Mouse (Mus musculus) heart, postnatal 14 days (tissue): ENCODE measurements around the gene Sec24d. TPM values are rescaled to one million over a fixed set of nuclear protein-coding genes. Genes with fewer than 3 reads are reported as not detected.

ENCODE experiments used
- DNase-seq, 2 experiments: peaks; one replicate each; pipeline ENCODE4 v3.0.0; 2021 to 2022
- intact Hi-C: fragments of 180-260 bp; cut with DNase I; formaldehyde crosslinking; loops from one replicate; pipeline ENCODE4 v1.15.1; 2025
- long read RNA-seq, 2 experiments: library from polyadenylated mRNA; stranded (forward); transcript quantifications; one replicate each; pipeline ENCODE4 v2.0.0; 2021
- total RNA-seq, 2 experiments: library from RNA; stranded (reverse); gene quantifications; 2 replicates each; pipeline ENCODE4 v1.2.3; 2021

The Sec24d gene
- total RNA-seq: 10 to 100 TPM; 43.5 to 54.0 TPM
- long read RNA-seq, experiment 1, transcript Sec24d-201 (23 exons, 3,903 nt): major isoform, 30 of 47 reads
- long read RNA-seq, experiment 1, partial matches to known transcripts: 13 of 47 reads
- long read RNA-seq, experiment 1, other reads (novel, unspliced or antisense): 3 of 47 reads
- long read RNA-seq, experiment 2, transcript Sec24d-201 (23 exons, 3,903 nt): major isoform, 31 of 58 reads
- long read RNA-seq, experiment 2, partial matches to known transcripts: 20 of 58 reads
- long read RNA-seq, experiment 2, other reads (novel, unspliced or antisense): 7 of 58 reads

DNA sequence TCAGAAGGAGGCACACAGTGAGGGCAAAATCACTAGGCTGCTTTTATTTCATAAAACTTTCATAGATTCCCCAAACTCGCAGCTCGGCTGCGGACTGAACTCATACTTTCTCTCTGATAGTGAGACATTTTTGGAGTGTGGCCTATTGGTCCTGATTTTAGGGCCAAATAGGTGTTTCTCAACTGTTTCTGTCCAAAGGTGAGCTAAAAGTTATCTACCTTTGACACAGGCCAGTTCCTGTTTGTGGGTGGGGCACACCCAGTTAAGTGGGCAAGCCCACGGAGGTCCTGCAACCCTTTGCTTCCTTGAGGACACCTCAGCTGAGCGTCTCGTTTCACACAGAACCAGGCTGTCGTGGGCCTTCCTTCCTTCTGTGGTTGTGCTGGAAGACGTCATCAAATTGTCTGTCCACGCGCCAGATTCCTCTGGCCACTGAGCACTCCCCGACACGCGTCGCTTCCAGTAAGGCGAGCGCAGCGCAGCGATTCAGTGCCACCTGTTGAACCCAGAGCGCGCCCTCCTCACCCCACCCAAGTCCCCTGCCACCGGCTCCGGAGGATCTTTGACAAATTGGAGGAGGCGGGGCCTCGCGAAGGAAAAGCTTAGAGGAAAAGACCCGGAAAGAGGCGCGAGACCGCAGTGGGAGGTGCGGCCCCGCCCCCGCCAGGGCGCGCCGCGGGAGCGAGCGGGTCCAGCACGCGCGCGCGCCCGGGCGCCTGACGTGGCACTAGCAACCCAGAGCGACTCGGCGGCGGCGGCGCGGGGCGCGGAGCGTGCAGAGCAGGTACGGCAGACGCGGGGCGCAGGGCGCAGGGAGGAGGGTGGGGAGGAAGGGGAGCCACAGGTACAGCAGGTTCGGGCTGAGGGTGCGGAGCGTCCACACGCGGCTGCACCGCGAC lies at the start of gene Sec24d:
Gene Sec24d, plus strand, starts transcription at position 703 of the 899 bp plus-strand sequence.
- intact Hi-C loops: loop anchor here (10.0 kb wide), 1 partner anchor 238 kb away; no protein-coding TSS in a partner anchor
- peak; percentile 89 to 93 for DNase-seq

DNA sequence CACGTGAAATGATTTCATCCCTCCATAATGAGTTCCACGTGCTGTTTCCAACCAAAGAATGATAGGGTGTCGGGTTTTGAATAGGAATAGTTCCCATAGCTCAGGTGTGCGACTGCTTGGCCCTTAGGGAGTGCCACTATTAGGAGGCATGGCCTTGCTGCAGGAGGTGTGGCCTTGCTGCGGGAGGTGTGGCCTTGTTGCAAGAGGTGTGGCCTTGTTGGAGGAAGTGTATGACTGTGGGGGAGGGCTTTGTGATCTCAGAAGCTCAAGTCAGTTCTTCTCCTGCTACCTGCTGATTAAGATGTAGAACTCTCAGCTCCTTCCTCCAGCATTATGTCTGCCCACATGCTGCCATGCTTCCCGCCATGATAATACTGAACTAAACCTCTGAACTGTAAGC lies 48.6 kb upstream of the Sec24d start:
- no peak for DNase-seq
- intact Hi-C loops: no loop called here

DNA sequence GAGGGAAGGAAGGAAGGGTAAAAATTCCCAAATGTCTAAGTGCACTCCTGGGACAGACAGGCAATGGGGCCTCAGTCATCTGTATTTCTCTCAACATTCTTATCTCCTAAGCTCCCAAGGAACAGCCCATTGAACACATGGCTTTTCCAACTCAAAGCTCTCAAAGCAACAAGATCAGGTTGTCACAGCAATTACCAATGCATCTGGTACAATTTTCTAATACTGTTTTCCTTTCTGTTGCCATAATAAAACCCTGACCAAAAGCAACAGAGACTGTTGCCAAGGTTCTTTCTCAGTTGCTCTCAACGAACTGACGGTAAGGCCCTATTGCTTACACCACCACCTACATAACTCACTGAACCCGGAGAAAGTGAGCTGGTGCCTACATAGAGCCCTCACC lies 40.0 kb upstream of the Sec24d start:
- intact Hi-C loops: no loop called here
- DNase-seq: no peak

- DNase-seq: no peak
- intact Hi-C loops: loop anchor here (10.0 kb wide), 1 partner anchor 123 kb away; no protein-coding TSS in a partner anchor
Measured at GRCm38 (mm10) chr3:123231639-123232038, 35.6 kb upstream of the Sec24d start.

DNA sequence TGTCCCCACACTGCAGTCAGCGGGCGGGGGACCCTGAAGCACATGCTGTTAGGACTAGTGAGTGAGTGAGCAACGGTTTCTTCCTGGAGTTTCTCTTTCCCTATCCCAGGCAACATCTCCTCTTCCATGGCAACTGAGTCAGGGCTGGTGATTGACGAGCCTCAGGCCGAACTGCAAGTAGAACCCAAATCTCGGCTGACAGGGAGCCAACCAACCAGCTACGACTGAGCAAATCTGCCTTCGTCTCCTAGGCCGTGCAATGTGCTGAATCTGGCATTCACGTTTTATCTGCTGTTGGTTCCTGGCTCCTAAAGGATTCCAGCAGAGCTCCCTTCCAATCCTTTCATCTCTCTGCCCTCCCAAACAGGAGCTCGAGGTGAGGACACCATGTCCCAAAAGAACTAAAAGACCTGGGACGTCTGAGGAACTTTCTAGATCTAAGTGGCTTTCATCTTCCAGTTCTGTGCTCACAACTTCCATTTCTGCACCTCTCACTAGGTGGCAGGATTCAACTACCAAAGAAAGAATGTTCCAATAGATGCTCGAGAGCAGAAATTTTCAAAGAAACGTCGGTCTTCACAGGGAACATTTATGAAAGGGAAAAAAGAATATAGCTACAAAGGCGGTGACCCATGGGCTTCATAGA lies 32.9 kb upstream of the Sec24d start:
- peak; percentile 31 to 60 for DNase-seq

DNA sequence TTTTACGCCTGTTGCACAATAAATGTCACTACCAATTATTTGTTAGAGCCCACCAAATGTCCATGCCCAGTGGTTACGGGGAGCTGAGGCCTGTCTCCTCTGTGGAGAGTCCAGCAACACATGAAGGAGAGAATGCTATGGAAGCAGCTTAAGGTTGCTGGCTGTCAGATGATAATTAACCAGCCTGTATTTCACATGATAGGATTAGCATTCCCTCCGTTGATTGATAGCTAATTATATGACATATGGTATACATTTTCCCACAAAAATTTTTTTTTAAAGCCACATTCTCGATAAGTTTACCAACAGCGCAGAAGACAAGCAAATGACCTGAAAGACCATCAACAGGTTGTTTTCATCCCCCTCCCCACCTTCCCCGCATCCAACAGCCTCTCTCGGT lies 31.8 kb upstream of the Sec24d start:
- no peak for DNase-seq
- intact Hi-C loops: loop anchor here (2.0 to 10.0 kb wide), 3 partner anchors 67 to 137 kb away; no protein-coding TSS in a partner anchor

More for the DNA sequence above, 32.9 kb upstream of the Sec24d start:
- intact Hi-C loops: loop anchor here (1.0 to 10.0 kb wide), 3 partner anchors 66 to 120 kb away; no protein-coding TSS in a partner anchor

- intact Hi-C loops: loop anchor here (2.0 to 10.0 kb wide), 3 partner anchors 67 to 136 kb away; no protein-coding TSS in a partner anchor
- DNase-seq: peak; percentile 76 to 77
Measured at GRCm38 (mm10) chr3:123235921-123236320, 31.3 kb upstream of the Sec24d start, which contains the start of gene Synpo2. Gene Synpo2 (minus strand): TSS chr3:123236149.

DNA sequence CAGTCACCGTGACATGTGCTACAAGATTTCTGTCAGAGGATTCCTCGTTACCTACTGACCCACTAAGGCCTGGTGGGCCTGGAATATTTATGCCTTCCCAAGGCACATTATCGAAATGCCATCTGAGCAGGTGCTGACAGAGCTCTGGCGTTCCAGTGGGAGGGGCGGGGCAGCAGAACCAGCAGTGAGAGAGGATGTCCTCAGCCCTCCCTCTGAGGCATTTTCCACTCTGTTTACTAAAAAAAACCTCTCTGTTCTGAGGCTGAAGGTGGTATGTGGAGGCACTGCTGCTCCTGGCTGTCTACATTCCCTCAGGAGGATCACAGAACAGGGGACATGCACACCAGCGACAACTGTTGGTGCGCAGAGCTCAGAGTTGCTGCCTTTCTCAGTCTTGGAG lies 30.2 kb upstream of the Sec24d start:
- DNase-seq: peak in 1 of 2 experiments; percentile 23
- intact Hi-C loops: loop anchor here (5.0 to 10.0 kb wide), 2 partner anchors 118 to 135 kb away; no protein-coding TSS in a partner anchor

GRCm38 (mm10) chr3:123237446-123237845 lies 29.8 kb upstream of the Sec24d start:
- no peak for DNase-seq
- intact Hi-C loops: loop anchor here (5.0 to 10.0 kb wide), 2 partner anchors 117 to 135 kb away; no protein-coding TSS in a partner anchor

DNA sequence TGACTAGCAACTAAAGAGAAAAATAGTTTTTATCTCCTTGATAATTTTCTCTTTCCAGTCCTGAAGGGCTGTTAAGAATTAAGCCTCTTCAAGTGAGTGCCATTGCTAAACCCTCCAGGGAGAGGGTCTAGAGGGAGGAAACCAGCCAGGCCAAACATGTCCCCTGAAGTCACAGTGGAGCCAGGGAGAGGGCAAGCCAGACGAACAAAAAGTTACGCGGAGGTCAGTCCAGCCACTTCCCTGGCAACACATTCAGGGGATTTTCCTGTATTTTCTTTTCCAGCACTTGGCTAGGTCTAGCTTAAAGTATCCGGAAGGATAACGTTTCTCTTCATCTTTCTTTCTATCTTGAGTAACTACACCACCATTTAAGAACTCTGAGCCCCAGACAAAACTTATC lies 22.9 kb upstream of the Sec24d start:
- intact Hi-C loops: no loop called here
- peak; percentile 26 to 50 for DNase-seq

- intact Hi-C loops: no loop called here
Measured at GRCm38 (mm10) chr3:123245646-123246045, 21.6 kb upstream of the Sec24d start.

DNA sequence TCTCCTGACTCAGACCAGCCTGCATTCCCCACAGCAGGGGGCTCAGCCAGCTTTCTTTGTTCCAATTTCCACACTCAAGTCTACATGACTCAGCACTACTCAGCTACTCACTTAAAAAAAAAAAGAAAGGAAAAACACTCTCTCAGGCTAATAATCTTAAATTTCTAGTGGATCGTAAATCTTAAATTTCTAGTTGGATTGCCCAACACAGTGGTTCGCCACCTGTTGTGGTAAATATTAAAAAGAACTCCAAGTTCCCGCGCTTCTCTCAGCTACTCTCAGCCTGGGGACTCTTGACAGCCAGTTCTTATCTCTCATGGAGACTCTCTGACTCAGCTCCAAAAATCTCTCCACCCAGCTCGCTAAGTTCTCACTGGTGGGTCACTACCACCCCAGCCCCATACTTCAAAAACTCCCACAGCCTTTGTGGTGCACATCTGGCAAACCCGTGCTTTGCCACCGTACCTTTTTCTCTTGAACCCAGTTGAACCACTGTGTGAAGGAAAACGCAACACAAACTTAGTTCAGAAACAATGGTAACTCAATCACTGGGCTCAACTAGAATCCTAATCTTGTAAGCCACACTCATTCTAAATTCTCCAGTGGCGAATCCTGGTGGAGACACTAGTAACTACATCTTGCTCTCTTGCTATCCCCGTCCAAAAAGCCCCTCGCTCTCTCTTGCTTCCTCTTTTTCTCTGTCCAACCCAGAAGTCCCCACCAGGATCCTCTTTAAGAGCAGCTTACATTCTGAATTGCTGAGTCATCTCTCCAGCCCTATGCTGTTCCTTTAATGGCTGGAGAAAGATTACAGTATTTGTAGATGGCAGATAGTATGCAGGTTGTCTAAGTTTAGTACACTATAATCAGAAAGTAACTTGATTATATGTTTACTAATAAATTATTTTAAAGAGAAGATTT lies 10.8 kb upstream of the Sec24d start:
- intact Hi-C loops: no loop called here
- no peak for DNase-seq

More at GRCm38 (mm10) chr3:123245646-123246045, 21.6 kb upstream of the Sec24d start:
- no peak for DNase-seq

DNA sequence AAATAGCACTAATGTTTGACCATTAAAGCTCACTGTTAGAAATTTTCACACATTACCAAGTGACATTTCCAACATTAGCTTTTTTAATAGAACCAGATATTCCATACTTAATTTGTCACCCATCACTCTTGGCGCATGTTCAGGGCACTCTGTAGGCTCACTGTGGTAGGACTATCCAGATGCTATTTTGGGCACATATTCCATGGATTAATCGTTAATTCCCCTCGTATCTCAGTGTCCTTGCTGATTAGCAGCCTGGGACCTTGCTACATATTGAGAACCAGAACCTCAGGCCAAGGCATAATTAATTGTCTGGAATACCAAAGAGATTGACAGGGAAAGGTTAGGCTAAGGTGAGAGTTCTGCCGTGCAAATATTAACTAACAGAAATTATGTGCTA lies 8.5 kb upstream of the Sec24d start:
- no peak for DNase-seq
- intact Hi-C loops: no loop called here

GRCm38 (mm10) chr3:123264706-123265105 lies 2.5 kb upstream of the Sec24d start:
- DNase-seq: peak; percentile 25 to 55
- intact Hi-C loops: loop anchor here (10.0 kb wide), 1 partner anchor 240 kb away; no protein-coding TSS in a partner anchor

DNA sequence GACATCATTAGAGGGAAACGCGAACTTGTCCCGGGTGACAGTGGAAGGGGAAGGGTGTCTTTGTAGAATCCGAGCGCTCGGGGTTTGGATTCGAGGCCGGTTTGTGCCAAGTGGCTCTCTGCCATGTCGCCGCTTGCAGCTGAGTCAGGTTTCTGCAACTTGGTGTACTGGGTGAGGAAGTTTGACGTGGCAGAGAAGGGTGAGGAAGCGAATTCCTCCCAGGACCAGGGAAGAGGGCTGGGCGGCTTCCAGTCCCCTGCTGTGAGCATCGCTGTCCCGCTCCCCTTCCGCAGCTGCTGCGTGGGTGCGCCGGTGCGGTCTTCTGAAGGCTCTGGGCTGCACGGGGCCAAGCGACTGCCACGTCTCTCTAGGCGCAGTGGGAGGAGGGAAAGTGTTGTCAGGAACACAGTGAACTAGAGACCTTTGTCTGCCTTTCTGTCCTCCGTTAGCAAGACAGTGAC lies 516 bp downstream of the Sec24d start:
- peak; percentile 77 for DNase-seq
- intact Hi-C loops: loop anchor here (10.0 kb wide), 1 partner anchor 237 kb away; no protein-coding TSS in a partner anchor

GRCm38 (mm10) chr3:123282866-123283615 lies 15.8 kb downstream of the Sec24d start:
- DNase-seq: no peak
- intact Hi-C loops: no loop called here

DNA sequence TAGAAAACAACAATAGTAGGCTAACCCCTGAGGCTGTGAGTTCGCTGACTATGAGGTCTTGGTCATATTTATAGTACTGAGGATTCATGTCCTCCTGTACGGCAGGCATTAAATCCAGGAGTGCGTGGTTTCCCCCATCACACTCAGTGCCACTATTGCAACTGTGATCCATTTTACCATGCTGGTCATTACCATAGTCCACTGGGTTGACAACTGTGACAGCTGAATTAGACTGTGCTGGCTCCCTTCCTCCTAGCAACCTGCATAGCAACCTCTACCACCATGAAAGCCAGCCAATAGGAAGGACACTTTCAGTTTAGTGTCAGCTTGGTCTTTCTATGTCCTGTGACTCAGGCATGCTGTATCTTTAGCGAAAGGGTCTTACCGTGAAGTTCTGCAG lies 17.0 kb downstream of the Sec24d start:
- no peak for DNase-seq
- intact Hi-C loops: no loop called here

DNA sequence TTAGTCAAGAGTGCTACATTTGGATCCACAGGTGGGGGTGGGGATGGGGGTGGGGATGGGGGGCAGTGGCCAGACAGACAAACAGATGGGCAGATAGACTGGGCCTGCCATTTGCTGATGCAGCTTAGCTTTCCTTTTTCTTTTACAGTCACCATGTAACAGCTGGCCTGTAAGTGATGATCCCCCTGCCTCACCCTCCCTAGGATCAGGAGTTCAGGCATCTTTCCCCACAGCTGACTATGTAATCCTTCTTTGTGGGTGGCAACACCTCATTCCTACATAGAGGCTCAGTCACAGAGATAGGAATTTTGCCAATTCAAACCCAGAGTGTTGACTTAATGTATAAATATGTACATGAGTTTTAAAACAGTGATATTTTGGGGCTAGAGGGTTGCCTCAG lies 18.4 kb downstream of the Sec24d start:
- no peak for DNase-seq
- intact Hi-C loops: no loop called here
